Mouse (Mus musculus) embryonic facial prominence, embryonic 11.5 days (tissue): ENCODE results near the gene Ect2l. TPM values are rescaled to one million over a fixed set of nuclear protein-coding genes. Genes with fewer than 3 reads are reported as not detected.

Source experiments
- ATAC-seq: fragments of 200-750 bp; cut with Nextera tagmentation; replicated peaks from 2 replicates; pipeline ENCODE4 v1.8.0; 2017; ENCODE audit warnings: low read depth; ENCODE audit not compliant: insufficient number of reproducible peaks, low FRiP score, low TSS enrichment
- DNase-seq: peaks from one replicate; pipeline ENCODE4 v3.0.0-alpha.2; 2015; ENCODE audit warnings: low spot score
- H3K27ac ChIP-seq: fragments of 300-500 bp; sonication (generic); replicated peaks from 2 replicates; pipeline ENCODE4 v1.5.1; 2014; ENCODE audit warnings: mild to moderate bottlenecking, low read depth, low read length, control low read depth
- H3K27me3 ChIP-seq: fragments of 300-500 bp; sonication (generic); 2 replicates; pipeline ENCODE4 v1.6.1; 2014; ENCODE audit warnings: mild to moderate bottlenecking, low read length, moderate library complexity, mixed read lengths; ENCODE audit not compliant: control insufficient read depth, insufficient read depth
- H3K36me3 ChIP-seq: fragments of 300-500 bp; sonication (generic); replicated peaks from 2 replicates; pipeline ENCODE4 v1.6.1; 2014; ENCODE audit warnings: low read depth, mild to moderate bottlenecking, low read length, moderate library complexity, mixed read lengths; ENCODE audit not compliant: control insufficient read depth, insufficient read depth
- H3K4me1 ChIP-seq: fragments of 300-500 bp; sonication (generic); 2 replicates; pipeline ENCODE4 v1.6.1; 2014; ENCODE audit warnings: low read length, mixed read lengths; ENCODE audit not compliant: control insufficient read depth, insufficient read depth
- H3K4me2 ChIP-seq: fragments of 300-500 bp; sonication (generic); 2 replicates; pipeline ENCODE4 v1.6.1; 2014; ENCODE audit warnings: low read depth, mild to moderate bottlenecking, control low read depth, low read length, moderate library complexity
- H3K4me3 ChIP-seq: fragments of 300-500 bp; sonication (generic); 2 replicates; pipeline ENCODE4 v1.5.1; 2014; ENCODE audit warnings: low read depth, low read length, control low read depth
- H3K9ac ChIP-seq: fragments of 300-500 bp; sonication (generic); replicated peaks from 2 replicates; pipeline ENCODE4 v1.6.1; 2014; ENCODE audit warnings: mild to moderate bottlenecking, control low read depth, low read length
- H3K9me3 ChIP-seq: fragments of 300-500 bp; sonication (generic); replicated peaks from 2 replicates; pipeline ENCODE4 v1.6.1; 2016; ENCODE audit warnings: mild to moderate bottlenecking, low read length, inconsistent platforms, mixed read lengths; ENCODE audit not compliant: control insufficient read depth
- whole genome bisulfite sequencing: fragments of 180-500 bp; shearing (Covaris S2); extraction: QIAGEN DNeasy Blood & Tissue Kit; methylation state at CpG from one replicate; pipeline ENCODE4 v1.1.7; 2014; 5-methylcytosine and 5-hydroxymethylcytosine counted together
- polyA plus RNA-seq: library from polyadenylated mRNA; unstranded; fragments of >200 nt; fragmentation: Nextera tagmentation; extraction: Ambion mirVana; gene quantifications from 2 replicates; pipeline ENCODE4 v1.2.1, GENCODE M21; 2014

Gene Ect2l
- polyA plus RNA-seq, 1 experiment from 2014 or later = 0.87 TPM

- H3K4me1 ChIP-seq = no peaks in the 10 kb centered on the region
- no peaks in the 10 kb centered on the region for H3K27me3 ChIP-seq
- H3K27ac ChIP-seq = no peak overlapping the region
- H3K36me3 ChIP-seq = no peaks in the 10 kb centered on the region
- no peaks in the 10 kb centered on the region for H3K9me3 ChIP-seq
- H3K4me3 ChIP-seq = no peak overlapping the region
- no peak overlapping the region for H3K9ac ChIP-seq
- ATAC-seq = no peak
- no peak for DNase-seq
- H3K4me2 ChIP-seq = no peak overlapping the region
- WGBS = 94% methylated on average over 3 of the region's 3 CpGs
Observed at GRCm38 (mm10) chr10:18224386-18224785, 13.7 kb upstream of the Ect2l start.

DNA sequence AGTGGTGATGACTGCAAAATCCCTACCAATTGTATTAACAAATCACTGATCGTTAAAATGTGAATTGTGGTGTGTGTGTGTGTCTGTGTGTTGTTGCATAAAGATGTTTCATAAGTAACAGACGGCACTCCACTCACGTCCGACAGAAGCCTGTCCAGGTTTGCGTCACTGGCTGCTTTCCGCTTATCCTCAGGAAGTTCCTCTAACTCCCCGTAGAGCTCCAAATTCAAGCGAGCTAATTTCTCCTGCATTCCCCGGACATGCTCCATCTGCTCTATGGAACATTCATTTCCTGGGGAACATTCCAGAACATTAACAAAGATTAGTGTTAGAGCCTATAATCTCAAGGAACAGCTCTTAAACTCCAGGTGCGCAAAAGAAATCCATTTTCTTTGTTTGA, 8.7 kb upstream of the Ect2l start:
- H3K9me3 ChIP-seq = no peaks in the 10 kb centered on the region
- no peaks in the 10 kb centered on the region for H3K36me3 ChIP-seq
- H3K4me1 ChIP-seq = no peaks in the 10 kb centered on the region
- no peak overlapping the region for H3K9ac ChIP-seq
- no peak for DNase-seq
- no peak overlapping the region for H3K27ac ChIP-seq
- WGBS = 84% methylated on average over 10 of the region's 10 CpGs
- H3K27me3 ChIP-seq = no peaks in the 10 kb centered on the region
- ATAC-seq = no peak
- H3K4me3 ChIP-seq = no peak overlapping the region
- H3K4me2 ChIP-seq = no peak overlapping the region

GRCm38 (mm10) chr10:18214124-18214523, 3.4 kb upstream of the Ect2l start:
- ATAC-seq = no peak
- H3K27ac ChIP-seq = no peak overlapping the region
- H3K4me3 ChIP-seq = no peak overlapping the region
- H3K36me3 ChIP-seq = no peaks in the 10 kb centered on the region
- H3K9ac ChIP-seq = no peak overlapping the region
- no peak overlapping the region for H3K4me2 ChIP-seq
- no peak for DNase-seq
- no peaks in the 10 kb centered on the region for H3K4me1 ChIP-seq
- 88% methylated on average over 5 of the region's 5 CpGs for WGBS
- no peaks in the 10 kb centered on the region for H3K9me3 ChIP-seq
- H3K27me3 ChIP-seq = no peaks in the 10 kb centered on the region

- no peak for DNase-seq
- H3K4me1 ChIP-seq = no peaks in the 10 kb centered on the region
- H3K9ac ChIP-seq = no peak overlapping the region
- no peak overlapping the region for H3K27ac ChIP-seq
- no peaks in the 10 kb centered on the region for H3K36me3 ChIP-seq
- no peak for ATAC-seq
- H3K27me3 ChIP-seq = no peaks in the 10 kb centered on the region
- H3K4me2 ChIP-seq = no peak overlapping the region
- no peak overlapping the region for H3K4me3 ChIP-seq
- 75% methylated on average over 4 of the region's 4 CpGs for WGBS
- H3K9me3 ChIP-seq = no peaks in the 10 kb centered on the region
Observed at GRCm38 (mm10) chr10:18213373-18213772, 2.7 kb upstream of the Ect2l start.

DNA sequence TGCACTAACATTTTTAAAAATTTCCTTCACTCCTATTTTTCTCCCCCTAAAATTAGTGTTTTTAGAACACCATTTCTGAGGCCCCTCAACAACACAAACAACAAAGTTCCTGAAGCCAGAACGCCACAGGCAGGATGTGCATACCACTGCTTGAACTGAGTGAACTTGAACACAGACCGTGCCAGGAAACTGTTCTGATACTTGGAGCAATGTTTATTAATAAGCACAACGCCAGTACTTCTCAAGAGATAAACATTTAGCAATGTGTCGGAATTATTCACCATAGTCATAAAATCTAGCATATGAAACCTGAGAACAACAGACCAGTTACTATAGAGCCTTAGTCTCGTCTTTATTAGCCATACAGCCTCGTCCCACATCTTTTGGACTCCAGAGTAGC, 571 bp downstream of the Ect2l start:
- Histone ChIP-seq H3K27me3 (no peaks in the 10 kb centered on the region), H3K4me2 (no peak overlapping the region), H3K27ac (no peak overlapping the region), H3K36me3 (no peaks in the 10 kb centered on the region), H3K9ac (no peak overlapping the region), H3K9me3 (no peaks in the 10 kb centered on the region), H3K4me3 (no peak overlapping the region), H3K4me1 (no peaks in the 10 kb centered on the region)
- 80% methylated on average over 6 of the region's 6 CpGs for WGBS
- ATAC-seq (no peak), DNase-seq (no peak)

DNA sequence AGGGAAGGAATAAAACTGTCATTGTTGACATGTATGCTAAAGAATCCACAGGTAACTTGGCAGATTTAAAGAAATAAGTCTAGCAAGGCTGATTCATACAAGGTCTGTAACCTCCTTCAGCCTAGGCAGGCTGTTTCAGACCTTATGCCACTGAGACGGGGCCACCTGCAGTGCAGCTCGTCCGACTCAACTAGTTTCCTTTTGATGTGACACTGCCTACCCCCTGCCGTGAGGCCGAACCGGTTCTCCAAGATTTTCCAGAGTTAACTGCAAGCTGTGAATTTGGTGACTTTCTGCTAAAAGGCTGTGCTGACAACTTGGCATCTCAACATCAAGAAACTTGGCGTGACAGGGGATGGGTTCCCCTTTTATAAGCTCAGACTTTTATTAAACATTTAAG, 6.6 kb downstream of the Ect2l start:
- Histone ChIP-seq H3K27me3 (no peaks in the 10 kb centered on the region), H3K9me3 (no peaks in the 10 kb centered on the region), H3K9ac (no peak overlapping the region), H3K4me3 (no peak overlapping the region), H3K36me3 (no peaks in the 10 kb centered on the region), H3K4me1 (no peaks in the 10 kb centered on the region), H3K27ac (no peak overlapping the region), H3K4me2 (no peak overlapping the region)
- 11% methylated on average over 7 of the region's 7 CpGs for WGBS
- ATAC-seq (no peak), DNase-seq (peak; percentile 33)

GRCm38 (mm10) chr10:18202401-18202800, 8.3 kb downstream of the Ect2l start:
- Histone ChIP-seq H3K9ac (no peak overlapping the region), H3K4me2 (no peak overlapping the region), H3K4me3 (no peak overlapping the region), H3K27me3 (no peaks in the 10 kb centered on the region), H3K36me3 (no peaks in the 10 kb centered on the region), H3K27ac (no peak overlapping the region), H3K9me3 (no peaks in the 10 kb centered on the region), H3K4me1 (no peaks in the 10 kb centered on the region)
- DNase-seq (no peak), ATAC-seq (no peak)
- 83% methylated on average over 3 of the region's 3 CpGs for WGBS

DNA sequence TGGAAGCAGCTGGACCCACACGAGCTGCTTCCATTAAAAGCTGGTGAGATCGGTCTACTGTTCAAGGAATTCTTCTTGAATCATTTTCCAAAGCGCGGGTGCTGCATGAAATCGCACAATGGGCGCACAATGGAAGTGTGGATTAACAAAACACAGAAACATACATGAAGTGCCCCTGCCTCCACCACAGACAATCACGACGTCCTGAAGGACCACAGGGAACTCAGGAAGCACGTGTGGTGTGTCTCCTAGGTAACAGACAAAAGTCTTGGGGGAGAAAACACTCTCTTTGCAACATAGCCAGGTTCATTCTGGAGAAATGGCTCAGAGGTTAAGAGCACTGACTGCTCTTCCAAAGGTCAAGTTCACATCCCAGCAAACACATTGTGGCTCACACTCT, 10.0 kb downstream of the Ect2l start:
- DNase-seq (no peak), ATAC-seq (no peak)
- no peaks in the 10 kb centered on the region for H3K36me3 ChIP-seq
- H3K4me2 ChIP-seq = no peak overlapping the region
- no peaks in the 10 kb centered on the region for H3K27me3 ChIP-seq
- no peaks in the 10 kb centered on the region for H3K9me3 ChIP-seq
- H3K27ac ChIP-seq = no peak overlapping the region
- H3K9ac ChIP-seq = no peak overlapping the region
- no peak overlapping the region for H3K4me3 ChIP-seq
- 66% methylated on average over 9 of the region's 9 CpGs for WGBS
- no peaks in the 10 kb centered on the region for H3K4me1 ChIP-seq
